Mouse (Mus musculus) stomach, postnatal 0 days (tissue): Measurements from ENCODE around the gene Olfr113.

Experiments
- CTCF ChIP-seq: IDR thresholded peaks from 2 replicates; pipeline ENCODE4 v1.5.1; 2016; ENCODE audit warnings: antibody characterized with exemption, low read depth, mild to moderate bottlenecking, moderate library complexity
- EP300 ChIP-seq: optimal IDR thresholded peaks from 2 replicates; pipeline ENCODE3; 2016; ENCODE audit warnings: antibody characterized with exemption

DNA sequence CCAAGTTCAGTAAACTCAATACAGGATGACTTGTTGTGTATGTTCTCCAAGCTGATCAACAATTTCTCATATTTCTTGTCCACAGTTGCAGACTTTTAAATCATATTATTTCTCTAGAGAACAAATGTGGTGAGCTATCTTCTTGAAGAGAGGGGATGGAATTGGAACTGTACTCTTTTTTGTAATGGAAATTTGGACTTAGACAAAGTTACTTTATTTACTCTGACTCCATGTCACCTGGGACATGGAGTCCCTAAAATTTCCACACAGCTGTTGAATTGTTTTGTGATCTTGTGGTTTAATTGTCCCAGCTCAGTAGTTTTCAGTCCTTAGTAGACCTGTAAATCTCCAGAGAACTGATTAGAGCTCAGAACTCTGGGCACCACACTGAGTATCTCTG is 15.2 kb upstream of the Olfr113 start, which contains the start of gene Olfr114:
- no peak for TF ChIP-seq CTCF
- no peak for TF ChIP-seq EP300
